Mouse (Mus musculus): ENCODE measurements around the gene C2cd5. TPM values are rescaled to one million over a fixed set of nuclear protein-coding genes. Genes with fewer than 3 reads are reported as not detected.

Gene C2cd5
- total and polyA plus RNA-seq, 2 experiments from 2014 or later: 7.3 to 8.0 TPM

DNA sequence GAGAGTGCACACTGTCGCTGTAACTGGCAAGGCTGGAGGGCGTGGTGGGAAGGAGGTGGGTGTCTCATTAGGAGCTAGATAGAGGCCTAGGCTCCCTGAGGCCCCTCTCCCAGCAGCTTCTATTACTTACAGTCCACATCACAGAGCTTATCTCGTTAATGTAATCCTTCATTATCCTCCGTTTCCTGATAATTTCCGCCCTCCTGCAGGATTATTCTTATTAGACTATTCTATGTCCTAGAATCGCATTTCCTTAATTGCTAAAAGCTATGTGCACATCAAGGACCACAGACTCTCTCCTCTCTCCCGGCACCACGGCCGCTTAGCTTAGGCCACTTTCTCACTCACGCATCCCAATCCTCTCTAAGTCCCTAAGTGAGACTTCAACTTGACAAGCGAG is 4.8 kb downstream of the C2cd5 start:
- Histone ChIP-seq H3K27me3 (ENCODE audit: control insufficient read depth, insufficient read depth, low read length) (no peaks in the 10 kb centered on the region), H3K36me3 (replicated peaks; ENCODE audit: control insufficient read depth, insufficient read depth, low read length) (0 out of 2 replicates have a peak, but pooled peaks cover 12% of the 10 kb centered on the region), H3K9me3 (replicated peaks; ENCODE audit: control insufficient read depth, low read length) (no peaks in the 10 kb centered on the region), H3K9ac (replicated peaks; ENCODE audit: low read depth, low read length) (no peak overlapping the region), H3K4me2 (ENCODE audit: low read depth, low read length) (no peak overlapping the region), H3K27ac (ENCODE audit: low read depth) (no peak overlapping the region), H3K4me1 (ENCODE audit: control insufficient read depth, insufficient read depth) (0 out of 2 replicates have a peak, but pooled peaks cover 6% of the 10 kb centered on the region), H3K4me3 (ENCODE audit: low read depth, low read length) (no peak overlapping the region)
- WGBS: 70% methylated on average over 11 of the region's 11 CpGs
- TF ChIP-seq EP300 (IDR thresholded peaks at IDR 0.05; ENCODE audit: low read depth) (no peak), CTCF (IDR thresholded peaks at IDR 0.05; ENCODE audit: low read depth) (no peak)
- DNase-seq (ENCODE audit: low spot score) (no peak), ATAC-seq (ENCODE audit: insufficient read depth, low read depth) (no peak)

DNA sequence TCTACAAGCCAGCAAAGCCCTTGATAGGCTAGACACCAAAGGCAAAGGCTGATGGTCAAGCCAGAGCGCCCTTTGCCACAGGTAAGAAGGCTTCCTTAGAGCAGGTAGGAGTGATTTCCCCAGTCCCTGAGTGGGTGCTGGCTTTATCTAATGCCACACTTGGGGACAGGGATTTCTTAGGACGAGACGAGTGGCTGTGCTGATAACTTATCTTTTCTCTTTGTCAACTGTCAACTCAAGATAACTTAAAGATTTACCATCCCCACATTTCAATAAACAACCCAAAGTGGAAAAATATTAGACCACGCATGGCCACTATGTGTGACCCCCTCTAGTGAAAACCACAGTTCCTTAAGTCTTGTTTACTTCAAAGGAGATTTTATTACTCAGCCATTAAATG is 7.1 kb downstream of the C2cd5 start:
- H3K4me1 ChIP-seq (ENCODE audit: control insufficient read depth, insufficient read depth): 0 out of 2 replicates have a peak, but pooled peaks cover 3% of the 10 kb centered on the region
- H3K27me3 ChIP-seq (ENCODE audit: control insufficient read depth, insufficient read depth, low read length): no peaks in the 10 kb centered on the region
- WGBS: 69% methylated on average over 4 of the region's 4 CpGs
- no peak for ATAC-seq (ENCODE audit: insufficient read depth, low read depth)
- H3K4me3 ChIP-seq (ENCODE audit: low read depth, low read length): no peak overlapping the region
- no peaks in the 10 kb centered on the region for H3K9me3 ChIP-seq (replicated peaks; ENCODE audit: control insufficient read depth, low read length)
- no peak overlapping the region for H3K9ac ChIP-seq (replicated peaks; ENCODE audit: low read depth, low read length)
- no peak for TF ChIP-seq EP300 (IDR thresholded peaks at IDR 0.05; ENCODE audit: low read depth)
- no peak for TF ChIP-seq CTCF (IDR thresholded peaks at IDR 0.05; ENCODE audit: low read depth)
- no peak overlapping the region for H3K4me2 ChIP-seq (ENCODE audit: low read depth, low read length)
- peaks cover 22% of the 10 kb centered on the region; the same call in 1 of the 2 replicates for H3K36me3 ChIP-seq (replicated peaks; ENCODE audit: control insufficient read depth, insufficient read depth, low read length)
- no peak overlapping the region for H3K27ac ChIP-seq (ENCODE audit: low read depth)
- DNase-seq (ENCODE audit: low spot score): no peak

DNA sequence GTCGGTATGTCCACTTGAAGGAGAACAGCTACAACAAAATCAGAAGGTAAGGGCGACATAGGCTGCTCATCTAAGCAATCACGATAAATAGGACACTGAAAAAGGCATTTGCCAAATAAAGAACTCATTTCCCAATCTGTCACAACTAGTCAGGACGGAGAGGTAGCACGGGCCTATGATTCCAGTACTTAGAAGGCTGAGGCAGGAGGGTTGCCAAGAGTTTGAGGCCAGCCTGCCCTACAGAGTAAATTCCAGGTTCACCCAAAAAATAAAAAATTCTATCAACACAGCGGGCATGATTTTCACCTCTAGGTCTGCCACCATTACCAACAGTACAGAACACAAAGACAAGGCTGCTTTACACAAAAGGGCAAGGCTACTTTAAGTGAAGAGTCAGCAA is 8.9 kb downstream of the C2cd5 start:
- Histone ChIP-seq H3K36me3 (replicated peaks; ENCODE audit: control insufficient read depth, insufficient read depth, low read length) (peaks cover 34% of the 10 kb centered on the region), H3K4me1 (ENCODE audit: control insufficient read depth, insufficient read depth) (0 out of 2 replicates have a peak, but pooled peaks cover 3% of the 10 kb centered on the region), H3K9ac (replicated peaks; ENCODE audit: low read depth, low read length) (no peak overlapping the region), H3K27ac (ENCODE audit: low read depth) (no peak overlapping the region), H3K27me3 (ENCODE audit: control insufficient read depth, insufficient read depth, low read length) (no peaks in the 10 kb centered on the region), H3K9me3 (replicated peaks; ENCODE audit: control insufficient read depth, low read length) (no peaks in the 10 kb centered on the region), H3K4me3 (ENCODE audit: low read depth, low read length) (no peak overlapping the region), H3K4me2 (ENCODE audit: low read depth, low read length) (no peak overlapping the region)
- no peak for ATAC-seq (ENCODE audit: insufficient read depth, low read depth)
- WGBS: 94% methylated on average over 6 of the region's 6 CpGs
- TF ChIP-seq EP300 (IDR thresholded peaks at IDR 0.05; ENCODE audit: low read depth): no peak
- DNase-seq (ENCODE audit: low spot score): no peak

DNA sequence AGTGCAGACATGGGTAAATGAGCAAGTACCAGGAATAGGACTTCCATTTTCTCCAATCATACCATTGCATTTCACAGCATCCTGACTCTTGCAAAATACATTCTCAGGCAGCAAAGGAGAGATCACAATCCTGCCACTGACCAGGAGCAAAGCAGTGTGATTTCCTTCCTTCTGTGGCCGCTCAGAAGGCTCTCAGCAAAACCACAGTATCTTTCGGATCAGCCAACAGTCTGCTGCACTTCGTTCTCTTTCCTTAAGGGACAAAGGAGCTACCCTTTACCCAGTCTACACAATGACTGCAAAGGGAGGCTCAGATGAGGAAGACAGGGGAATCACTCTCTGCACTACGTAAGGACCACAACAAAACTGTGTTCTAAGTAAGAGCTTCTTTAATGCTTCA is 12.6 kb downstream of the C2cd5 start:
- DNase-seq (ENCODE audit: low spot score) (no peak), ATAC-seq (ENCODE audit: insufficient read depth, low read depth) (no peak)
- no peak overlapping the region for H3K4me3 ChIP-seq (ENCODE audit: low read depth, low read length)
- no peak overlapping the region for H3K27ac ChIP-seq (ENCODE audit: low read depth)
- 0 out of 2 replicates have a peak, but pooled peaks cover 3% of the 10 kb centered on the region for H3K4me1 ChIP-seq (ENCODE audit: control insufficient read depth, insufficient read depth)
- TF ChIP-seq CTCF (IDR thresholded peaks at IDR 0.05; ENCODE audit: low read depth): no peak
- no peak for TF ChIP-seq EP300 (IDR thresholded peaks at IDR 0.05; ENCODE audit: low read depth)
- H3K9ac ChIP-seq (replicated peaks; ENCODE audit: low read depth, low read length): no peak overlapping the region
- peaks cover 60% of the 10 kb centered on the region for H3K36me3 ChIP-seq (replicated peaks; ENCODE audit: control insufficient read depth, insufficient read depth, low read length)
- no peaks in the 10 kb centered on the region for H3K9me3 ChIP-seq (replicated peaks; ENCODE audit: control insufficient read depth, low read length)
- H3K4me2 ChIP-seq (ENCODE audit: low read depth, low read length): no peak overlapping the region
- 87% methylated on average over 4 of the region's 4 CpGs for WGBS
- H3K27me3 ChIP-seq (ENCODE audit: control insufficient read depth, insufficient read depth, low read length): no peaks in the 10 kb centered on the region

DNA sequence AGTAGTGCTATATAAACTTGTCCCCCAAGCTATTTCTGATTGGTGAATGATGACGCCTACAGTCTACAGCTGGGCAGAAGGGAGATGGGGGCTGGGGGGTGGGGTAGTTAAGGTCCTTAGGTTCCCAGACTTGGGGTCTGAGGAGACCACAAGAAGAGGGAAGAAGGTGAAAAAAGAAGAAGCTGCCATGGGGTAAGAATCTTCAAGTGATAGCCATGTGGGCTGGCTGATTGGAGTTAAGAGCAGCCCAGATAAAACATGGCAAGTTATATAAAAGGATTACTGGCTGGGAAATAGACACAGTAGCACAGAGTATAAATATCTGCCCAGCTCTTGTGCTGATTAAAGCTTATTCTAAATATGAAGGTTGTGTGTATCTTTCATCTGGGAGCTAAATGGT is 14.0 kb downstream of the C2cd5 start:
- Histone ChIP-seq H3K9me3 (replicated peaks; ENCODE audit: control insufficient read depth, low read length) (no peaks in the 10 kb centered on the region), H3K9ac (replicated peaks; ENCODE audit: low read depth, low read length) (no peak overlapping the region), H3K4me1 (ENCODE audit: control insufficient read depth, insufficient read depth) (no peaks in the 10 kb centered on the region), H3K36me3 (replicated peaks; ENCODE audit: control insufficient read depth, insufficient read depth, low read length) (peaks cover 66% of the 10 kb centered on the region), H3K4me3 (ENCODE audit: low read depth, low read length) (no peak overlapping the region), H3K4me2 (ENCODE audit: low read depth, low read length) (no peak overlapping the region), H3K27ac (ENCODE audit: low read depth) (no peak overlapping the region), H3K27me3 (ENCODE audit: control insufficient read depth, insufficient read depth, low read length) (no peaks in the 10 kb centered on the region)
- no peak for DNase-seq (ENCODE audit: low spot score)
- TF ChIP-seq EP300 (IDR thresholded peaks at IDR 0.05; ENCODE audit: low read depth): no peak
- no peak for TF ChIP-seq CTCF (IDR thresholded peaks at IDR 0.05; ENCODE audit: low read depth)
- 100% methylated on average over 1 of the region's 1 CpGs for WGBS
- ATAC-seq (ENCODE audit: insufficient read depth, low read depth): no peak

DNA sequence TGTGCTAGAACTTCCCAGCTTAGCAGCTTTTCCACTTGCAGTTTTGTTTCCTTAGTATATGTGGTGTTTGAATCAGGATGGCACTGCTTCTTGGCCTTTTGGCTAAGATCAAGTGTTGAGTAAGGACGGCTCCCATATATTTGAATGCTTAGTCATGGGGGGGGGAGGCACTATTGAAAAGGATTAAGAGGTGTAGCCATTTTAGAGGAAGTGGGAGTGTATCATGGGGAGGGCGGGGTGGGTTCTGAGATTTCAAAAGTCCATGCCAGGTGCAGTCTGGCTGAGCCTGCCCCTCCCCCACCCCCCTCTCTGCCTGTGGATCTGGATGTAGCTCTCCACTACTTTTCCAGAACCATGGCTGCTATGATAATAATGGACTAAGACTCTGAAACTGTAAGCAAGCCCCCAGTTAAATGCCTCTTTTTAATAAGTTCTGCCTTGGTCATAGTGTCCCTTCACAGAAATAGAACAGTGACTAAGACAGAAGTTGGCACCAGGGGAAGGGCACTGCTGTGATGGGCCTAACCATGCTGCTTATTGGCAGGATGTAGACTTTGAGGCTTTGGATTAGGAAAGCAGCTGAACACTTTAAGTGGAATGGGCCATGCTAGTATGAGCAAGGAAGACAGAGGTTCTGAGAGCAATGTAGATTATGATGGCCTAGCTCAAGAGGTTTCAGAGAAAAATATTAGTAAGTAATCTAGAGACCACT is 15.5 kb downstream of the C2cd5 start:
- ATAC-seq (ENCODE audit: insufficient read depth, low read depth): no peak
- 77% methylated on average over 2 of the region's 2 CpGs for WGBS

More for the DNA sequence above, 15.5 kb downstream of the C2cd5 start:
- TF ChIP-seq EP300 (IDR thresholded peaks at IDR 0.05; ENCODE audit: low read depth) (no peak), CTCF (IDR thresholded peaks at IDR 0.05; ENCODE audit: low read depth) (no peak)
- H3K4me2 ChIP-seq (ENCODE audit: low read depth, low read length): no peak overlapping the region
- H3K36me3 ChIP-seq (replicated peaks; ENCODE audit: control insufficient read depth, insufficient read depth, low read length): peaks cover 60% of the 10 kb centered on the region
- no peaks in the 10 kb centered on the region for H3K9me3 ChIP-seq (replicated peaks; ENCODE audit: control insufficient read depth, low read length)
- no peaks in the 10 kb centered on the region for H3K4me1 ChIP-seq (ENCODE audit: control insufficient read depth, insufficient read depth)
- no peak overlapping the region for H3K27ac ChIP-seq (ENCODE audit: low read depth)
- H3K27me3 ChIP-seq (ENCODE audit: control insufficient read depth, insufficient read depth, low read length): no peaks in the 10 kb centered on the region
- H3K4me3 ChIP-seq (ENCODE audit: low read depth, low read length): no peak overlapping the region
- H3K9ac ChIP-seq (replicated peaks; ENCODE audit: low read depth, low read length): no peak overlapping the region
- DNase-seq (ENCODE audit: low spot score): no peak
